Mouse (Mus musculus) spleen, postnatal 4 days (tissue): ENCODE results near the gene Prss48.
"Not testable (repeated sequence)": the region's sequence is repeated elsewhere in the genome, so short reads cannot be mapped to it uniquely, and the experiment has no call there.

Experiments
- DNase-seq, 2 experiments: peaks; one replicate each; pipeline ENCODE4 v3.0.0; 2022; ENCODE audit warnings: low spot score in 2 of 2

The Prss48 gene

DNA sequence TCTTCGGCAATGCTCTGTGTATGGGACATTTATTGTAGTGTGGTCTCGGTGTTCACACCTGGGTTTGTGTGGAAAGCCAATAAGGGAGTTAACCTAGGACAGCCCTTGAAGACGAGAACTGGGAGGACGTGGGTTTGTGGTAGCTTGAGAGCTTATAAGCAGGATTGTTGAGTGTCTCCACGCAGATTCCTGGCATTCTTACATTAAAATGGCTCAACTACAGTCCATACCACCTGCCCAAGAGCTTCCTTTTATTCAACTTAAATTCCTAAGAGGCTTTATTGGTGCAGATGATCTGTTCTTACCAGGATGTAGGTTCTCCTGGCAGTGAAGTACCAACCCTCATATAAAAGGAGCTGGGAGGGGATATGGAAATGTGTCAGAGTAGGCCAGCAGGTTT is 649 bp upstream of the Prss48 start:
- DNase-seq, result no peak

DNA sequence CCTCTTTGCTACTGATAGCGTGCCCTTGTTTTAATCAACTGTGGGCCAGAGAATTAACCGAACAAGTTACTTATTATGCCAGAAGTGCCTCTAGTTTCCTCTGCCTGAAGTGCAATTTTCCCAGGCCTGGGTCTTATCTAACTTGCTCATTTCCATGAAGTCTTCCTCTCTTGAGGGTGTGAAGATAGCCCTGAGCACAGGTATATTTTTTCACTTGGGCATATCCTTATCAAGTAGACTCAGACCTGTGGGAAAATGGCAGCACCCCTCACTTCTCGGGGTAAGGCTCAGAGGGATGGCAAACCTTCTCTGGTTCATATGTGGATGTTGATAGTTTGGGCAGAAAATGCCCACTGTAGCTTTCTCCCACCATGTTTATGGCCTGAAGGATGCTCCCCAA is 1.0 kb downstream of the Prss48 start:
- no peak for DNase-seq

DNA sequence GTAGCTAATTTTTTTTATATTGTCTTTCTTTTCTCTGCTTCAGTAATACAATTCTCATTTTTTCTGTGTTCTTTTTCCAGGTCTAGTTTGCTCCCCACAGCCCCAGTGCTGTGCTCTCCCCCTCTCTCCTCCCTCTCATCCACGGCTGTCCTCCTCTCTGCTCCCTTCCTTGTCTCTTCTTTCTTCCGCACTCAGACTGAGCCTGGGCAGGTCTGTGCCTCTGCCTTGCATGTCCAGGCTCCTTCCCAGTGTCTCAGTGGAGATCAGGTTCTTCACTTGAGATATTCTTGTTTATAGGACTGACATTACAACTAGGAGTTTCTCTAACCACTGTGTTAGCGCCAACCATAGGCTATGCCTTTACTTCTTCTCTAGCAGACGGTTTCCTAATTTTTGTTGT is 7.6 kb downstream of the Prss48 start:
- no peak for DNase-seq

DNA sequence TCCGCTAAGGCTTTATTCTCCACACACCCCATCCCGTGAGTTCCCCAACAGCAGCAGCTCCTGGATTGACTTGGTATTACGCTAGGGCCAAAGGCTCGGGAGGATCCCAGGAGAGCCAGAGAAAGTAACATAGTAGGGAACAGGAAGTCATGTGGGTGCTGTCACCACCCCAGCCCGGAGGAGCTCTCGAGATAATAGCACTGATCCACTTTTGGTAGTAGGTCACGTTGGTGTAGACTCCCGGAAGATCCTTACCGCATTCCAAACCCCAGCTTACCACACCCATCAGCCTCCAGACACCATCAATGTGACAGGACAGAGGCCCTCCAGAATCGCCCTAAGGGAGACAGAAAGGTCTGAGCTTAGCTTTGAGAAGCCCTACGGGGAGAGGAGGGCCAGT is 8.5 kb downstream of the Prss48 start:
- DNase-seq, result no peak

DNA sequence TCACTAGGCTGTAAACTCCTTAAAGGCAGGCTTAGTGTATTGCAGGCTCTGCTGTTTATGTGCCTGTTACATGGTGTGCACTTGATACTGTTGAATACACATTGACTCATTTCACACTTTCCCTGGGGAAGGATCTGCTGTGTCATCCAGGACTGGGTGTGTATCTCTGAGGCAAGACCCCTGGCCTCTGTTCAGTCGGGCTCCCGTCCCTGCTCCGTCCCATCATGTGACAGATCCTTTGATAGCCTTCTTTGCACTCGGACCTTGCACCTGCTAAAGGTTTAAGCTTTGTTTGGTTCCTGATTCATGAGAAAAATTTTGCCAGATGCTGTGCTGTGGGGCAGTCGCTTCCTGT is 10.5 kb downstream of the Prss48 start:
- DNase-seq, result no peak

DNA sequence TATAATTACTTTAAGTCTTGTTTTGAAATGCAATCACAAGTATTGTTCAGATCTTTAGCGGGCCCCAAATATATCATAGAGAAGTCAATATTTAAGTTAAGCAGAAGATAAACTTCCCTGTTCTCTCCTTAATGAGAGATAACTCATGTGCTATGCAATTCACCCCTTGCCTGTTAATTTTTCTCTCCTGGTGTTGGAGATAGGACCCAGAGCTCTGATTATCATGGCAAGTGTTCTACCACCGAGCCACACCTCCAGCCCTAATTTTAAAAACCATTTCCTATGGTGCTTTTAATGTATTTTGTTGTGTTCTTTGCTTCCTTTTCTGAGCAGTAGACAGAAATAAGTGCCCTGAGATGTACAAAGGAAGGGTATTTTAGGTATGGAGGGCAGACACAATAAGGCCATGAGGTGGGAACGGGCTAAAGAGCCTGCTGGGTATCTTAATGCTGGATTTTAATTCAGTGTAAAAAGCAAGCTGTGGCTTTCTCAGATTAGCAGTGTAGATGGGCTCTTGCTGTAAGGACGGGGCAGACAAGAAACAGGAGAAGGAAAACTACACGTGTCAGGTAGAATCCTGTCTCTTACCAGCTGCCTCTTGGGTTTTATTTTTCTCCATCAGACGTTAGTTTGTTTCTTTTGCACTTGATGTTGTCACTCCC is 11.0 kb downstream of the Prss48 start:
- no peak for DNase-seq

DNA sequence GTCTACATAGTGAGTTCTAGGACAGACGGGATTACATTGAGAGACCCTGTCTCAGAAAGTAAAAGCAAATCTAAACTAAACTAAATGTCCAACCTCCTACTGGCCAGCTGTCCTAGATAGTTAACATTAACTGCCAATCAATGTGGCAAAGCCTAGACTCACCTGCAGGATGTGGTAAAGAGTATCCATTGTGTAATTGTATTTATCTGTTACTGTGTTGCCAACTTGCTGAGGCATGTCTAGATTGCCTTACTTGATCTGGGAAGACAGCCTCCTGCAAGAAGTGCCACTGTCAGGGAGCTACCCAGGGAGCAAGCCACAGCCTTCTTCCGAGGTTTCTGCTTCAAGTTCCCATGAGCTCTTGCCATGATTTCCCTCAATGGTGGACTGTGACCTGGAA is 15.1 kb downstream of the Prss48 start:
- DNase-seq, result no peak

DNA sequence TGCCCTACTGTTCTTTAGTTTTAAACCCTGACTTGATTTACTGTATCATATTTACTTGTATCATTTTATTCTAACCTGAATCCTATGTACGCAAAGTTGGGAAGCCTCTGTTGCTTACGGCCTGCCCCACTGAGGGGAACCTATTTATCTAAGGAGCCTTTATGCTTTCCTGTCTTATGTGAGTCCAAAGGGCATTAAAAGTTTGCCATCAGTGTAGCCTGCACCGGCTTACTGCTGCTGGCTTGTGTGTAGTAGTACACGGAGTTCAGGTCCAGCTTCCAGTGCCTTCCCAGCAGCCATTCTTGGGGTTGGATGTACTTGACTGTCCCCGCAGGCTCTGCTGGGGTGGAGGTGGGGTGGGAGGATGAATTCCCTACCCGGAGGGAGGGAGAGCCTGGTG is 17.8 kb downstream of the Prss48 start:
- no peak for DNase-seq

DNA sequence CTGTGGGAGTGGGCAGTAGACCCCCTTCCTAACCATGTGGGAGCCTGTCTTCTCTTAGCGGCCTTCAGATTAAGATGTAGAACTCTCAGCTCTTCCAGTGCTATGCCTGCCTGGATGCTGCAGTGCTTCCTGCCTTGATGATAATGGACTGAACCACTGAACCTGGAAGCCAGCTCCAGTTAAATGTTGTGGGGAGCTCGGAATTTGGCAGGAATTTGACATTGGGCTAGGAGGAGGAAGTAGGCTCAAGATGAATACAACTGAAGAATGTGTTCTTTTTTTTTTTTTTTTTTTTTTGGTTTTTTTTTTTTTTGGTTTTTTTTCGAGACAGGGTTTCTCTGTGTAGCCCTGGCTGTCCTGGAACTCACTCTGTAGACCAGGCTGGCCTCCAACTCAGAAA is 20.5 kb downstream of the Prss48 start:
- DNase-seq, result not testable (repeated sequence)

DNA sequence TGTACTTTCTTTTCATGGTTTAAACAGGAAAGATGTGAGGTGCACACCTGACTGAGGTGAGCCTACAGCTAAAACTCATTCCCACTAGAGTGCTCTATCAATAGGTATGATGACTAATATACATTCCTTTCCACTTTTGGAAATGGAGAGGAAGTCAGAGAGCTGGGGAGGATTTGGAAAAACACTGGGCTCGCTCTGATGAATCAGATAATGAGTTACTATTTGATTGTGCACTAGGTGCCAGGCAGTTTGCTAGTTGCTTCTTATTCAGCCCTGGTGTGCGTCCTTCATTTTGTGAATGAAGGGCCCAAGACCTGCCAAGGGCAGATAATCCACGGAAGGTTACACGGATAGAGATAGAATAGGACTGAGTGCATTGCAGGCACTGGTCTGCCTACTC is 22.3 kb downstream of the Prss48 start:
- DNase-seq, result no peak

DNA sequence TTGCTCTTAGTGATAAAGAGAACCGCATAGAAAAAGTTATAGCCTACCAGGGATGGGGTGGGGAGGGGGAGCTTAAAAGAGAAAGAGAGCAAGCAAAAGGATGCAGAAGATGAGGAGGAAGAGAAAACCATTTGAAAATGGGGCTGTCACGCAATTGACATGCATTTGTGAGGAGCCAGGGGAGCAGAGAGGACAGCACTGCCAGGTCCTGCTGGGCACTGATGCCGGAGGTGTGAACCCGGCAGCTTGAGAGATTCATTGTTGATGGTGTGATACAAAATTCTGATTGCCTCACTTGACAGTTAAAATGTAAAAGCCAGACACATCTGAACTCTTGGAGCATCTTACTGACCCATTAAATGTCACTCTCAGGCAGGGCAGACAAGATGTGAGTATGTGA is 27.8 kb downstream of the Prss48 start:
- DNase-seq, result no peak

DNA sequence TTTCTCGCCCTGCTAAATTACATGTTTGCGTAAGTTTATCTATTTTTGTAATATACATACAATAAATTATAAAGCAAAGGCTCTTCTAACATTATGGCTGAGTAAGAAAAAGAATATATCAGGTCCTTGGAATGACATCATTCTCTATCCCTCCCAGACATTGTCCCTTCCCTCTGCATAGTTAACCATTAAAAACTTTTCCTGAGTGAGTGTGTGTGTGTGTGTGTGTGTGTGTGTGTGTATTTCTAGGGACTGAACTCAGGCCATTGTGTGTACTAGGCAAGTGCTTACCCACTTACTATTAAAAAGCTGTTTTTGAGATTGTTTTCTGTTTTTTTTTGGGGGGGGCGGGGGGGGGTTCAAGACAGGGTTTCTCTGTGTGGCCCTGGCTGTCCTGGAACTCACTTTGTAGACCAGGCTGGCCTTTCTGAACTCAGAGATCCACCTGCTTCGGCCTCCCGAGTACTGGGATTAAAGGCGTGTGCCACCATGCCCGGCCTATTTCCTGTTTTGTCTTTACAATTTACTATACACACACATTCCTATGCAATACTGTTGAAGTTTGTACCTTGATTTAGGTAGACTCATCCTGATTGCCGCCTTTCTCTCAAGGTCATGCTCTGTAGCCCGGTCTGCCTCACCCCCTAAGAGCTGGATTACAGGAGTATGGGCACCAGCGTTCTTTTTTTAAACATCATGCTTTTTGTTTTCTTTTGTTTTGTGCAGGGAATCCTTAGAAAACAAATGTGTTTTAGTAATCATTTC is 28.7 kb downstream of the Prss48 start:
- DNase-seq, result no peak

DNA sequence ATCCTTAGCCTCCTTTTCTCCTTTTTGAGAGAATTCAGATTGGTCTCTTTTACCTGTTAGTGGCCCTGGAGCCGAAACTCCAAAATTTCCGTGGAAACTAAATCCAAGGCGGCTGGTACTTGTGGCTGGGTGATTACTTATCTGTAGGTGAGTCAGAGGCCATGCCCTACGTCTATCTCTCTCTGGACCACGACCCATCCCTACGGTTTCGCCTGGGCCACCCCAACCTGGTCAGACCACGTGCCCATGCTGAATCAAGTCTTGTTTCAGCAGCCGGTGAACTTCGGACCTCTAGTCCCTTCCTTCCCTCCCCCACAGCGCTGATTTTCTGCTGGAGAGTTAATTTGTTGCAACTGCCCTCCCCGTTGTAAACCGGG is 30.7 kb downstream of the Prss48 start:
- no peak for DNase-seq

DNA sequence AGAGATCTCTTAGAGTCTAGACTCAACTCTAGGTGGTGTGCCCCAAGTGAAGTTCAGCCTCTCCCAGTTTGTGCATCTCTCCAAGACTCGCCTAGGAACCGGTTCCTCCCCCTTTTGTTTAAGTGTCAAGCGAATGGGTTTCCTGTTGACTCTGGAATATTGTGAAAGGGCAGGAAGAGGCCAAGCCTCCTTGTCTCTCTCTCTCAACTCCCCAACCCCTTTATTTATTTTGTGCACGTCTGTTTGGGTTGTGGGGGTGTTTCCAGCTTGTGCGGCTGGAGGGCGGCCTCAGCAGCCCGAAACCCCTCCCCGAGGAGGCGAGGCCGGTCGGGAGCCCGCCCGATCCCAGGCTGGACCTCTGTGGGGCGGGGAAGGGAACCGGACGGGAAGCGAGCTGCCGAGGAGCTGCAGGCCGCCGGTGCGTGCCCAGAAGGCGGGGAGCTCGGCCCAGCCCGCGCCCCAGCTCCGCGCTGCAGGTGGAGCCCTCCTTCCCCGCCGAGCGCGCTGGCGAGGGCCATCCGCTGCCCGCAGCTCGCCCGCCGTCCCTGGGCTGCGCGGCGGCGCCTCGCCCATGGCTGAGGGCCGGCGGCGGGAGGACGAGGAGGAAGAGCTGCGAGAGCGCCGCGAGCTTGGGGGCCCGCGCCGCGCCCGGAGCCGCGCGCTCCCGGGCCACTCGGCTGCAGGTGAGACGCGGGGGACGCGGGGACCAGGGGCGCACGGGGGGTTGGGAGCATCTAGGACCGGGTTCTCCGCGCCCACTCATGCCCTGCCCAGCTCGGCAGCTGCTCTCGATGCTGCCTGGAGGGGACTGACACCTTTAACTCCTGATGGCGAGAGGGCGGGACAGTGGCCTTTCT is 31.3 kb downstream of the Prss48 start, which contains the start of gene Sh3d19:
TSS of gene Sh3d19 (plus strand) at position 368 of the 857 bp plus-strand sequence.
- DNase-seq, result peak; percentile 35 to 65

DNA sequence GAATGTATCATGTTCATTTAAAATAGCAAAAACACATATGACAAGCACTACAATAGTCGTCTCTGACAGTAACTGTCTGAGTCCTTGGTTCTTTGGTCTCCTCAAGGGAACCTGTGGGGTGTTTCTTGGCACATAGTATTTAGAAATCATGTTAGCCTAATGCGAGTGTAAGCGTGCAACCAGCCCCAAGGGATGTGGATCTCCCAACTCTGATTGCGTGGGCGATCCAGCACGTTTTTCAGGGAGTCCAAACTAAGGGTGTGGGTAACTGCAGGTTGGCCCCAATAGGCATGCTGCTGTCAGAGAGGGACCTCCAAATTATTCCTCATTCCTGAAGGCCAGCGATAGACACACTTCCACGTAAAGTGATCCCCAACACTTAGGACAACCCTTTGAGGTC is 33.3 kb downstream of the Prss48 start:
- no peak for DNase-seq

DNA sequence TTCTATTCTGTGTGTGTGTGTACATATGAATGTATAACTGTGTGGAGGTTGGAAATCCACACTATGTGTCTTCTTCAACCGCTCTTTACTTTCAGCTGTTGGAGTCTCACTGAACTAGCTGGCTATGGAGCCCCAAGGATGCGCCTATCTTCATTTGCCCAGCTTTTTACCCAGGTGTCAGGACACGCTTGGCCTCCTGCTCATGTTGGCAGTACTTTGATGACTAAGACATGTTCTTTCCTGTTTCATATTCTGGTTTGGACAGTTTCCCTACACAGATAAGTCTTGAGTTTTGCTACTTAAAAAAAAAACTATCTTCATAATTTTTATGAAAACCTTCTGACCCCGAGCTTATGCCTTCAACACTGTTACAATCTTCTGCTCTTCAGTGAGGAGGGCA is 36.8 kb downstream of the Prss48 start:
- no peak for DNase-seq

DNA sequence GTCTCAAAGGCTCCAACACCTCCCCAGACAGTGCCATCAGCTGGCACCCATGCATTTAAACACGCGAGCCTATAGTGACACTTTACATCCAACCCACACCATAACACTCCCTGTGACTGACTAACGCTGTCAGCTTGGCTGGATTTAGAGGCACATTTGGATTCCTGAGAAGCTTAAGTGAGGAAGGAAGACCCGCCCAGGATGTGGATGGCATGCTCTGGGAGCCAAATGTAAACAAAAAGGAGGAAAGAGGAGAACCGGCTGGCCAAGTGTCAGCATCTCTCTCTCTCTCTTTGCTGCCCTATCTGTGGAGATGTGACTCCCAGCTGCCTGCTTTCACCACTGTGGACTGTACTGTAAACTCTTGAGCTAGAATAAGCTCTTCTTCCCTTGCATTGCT is 41.2 kb downstream of the Prss48 start:
- no peak for DNase-seq

DNA sequence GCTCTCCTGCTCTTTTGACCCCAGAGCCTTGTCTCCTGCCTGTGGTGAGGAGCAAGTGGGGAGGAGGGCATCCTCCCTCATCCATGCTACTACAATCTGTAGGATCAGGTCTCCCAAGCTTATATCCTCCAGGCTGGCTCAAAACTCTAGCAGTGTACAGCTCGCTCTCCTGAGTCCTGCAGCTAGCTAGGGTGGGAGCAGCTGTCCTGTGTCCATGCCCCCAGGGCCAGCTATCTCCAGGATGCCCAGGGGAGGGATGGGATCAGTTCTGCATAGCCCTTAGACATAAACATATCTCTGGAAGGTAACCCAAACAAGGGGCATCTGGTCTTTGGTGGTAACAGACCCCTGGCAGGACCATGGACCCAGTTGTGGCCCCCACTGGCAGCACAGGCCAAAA is 42.6 kb downstream of the Prss48 start:
- no peak for DNase-seq

DNA sequence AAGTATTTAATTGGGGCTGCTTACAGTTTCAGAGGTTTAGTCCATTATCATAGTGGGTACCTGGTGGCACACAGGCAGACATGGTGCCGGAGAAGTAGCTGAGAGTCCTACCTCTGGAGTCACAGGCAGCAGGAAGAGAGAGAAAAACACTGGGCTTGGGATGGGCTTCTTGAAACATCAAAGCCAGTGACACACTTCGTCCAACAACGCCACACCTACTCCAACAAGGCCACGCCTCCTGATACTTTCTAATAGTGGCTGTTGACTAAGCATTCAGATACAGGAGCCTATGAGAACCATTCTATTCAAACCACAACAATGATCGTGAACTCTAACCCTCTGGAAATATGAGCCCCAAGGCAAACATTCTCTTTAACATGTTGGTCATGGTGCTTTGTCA is 46.6 kb downstream of the Prss48 start:
- no peak for DNase-seq

DNA sequence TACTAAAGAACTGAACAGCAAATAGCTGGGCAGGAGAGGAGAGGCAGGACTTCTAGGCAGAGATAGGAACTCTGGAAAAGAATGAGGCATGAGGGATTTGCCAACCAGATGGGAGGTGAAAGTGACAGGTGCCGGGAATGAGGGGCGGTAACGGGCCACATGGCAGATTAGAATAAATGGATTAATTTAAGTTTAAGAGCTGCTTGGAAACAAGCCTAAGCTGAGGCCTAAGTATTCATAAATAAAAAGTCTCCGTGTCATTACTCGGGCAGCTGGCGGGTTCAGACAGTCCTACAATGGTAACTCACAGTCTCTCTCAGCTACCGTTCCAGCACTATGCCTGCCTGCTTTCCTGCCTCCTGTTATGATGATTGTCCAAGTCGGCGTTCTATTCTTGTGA is 47.0 kb downstream of the Prss48 start:
- DNase-seq, result no peak

DNA sequence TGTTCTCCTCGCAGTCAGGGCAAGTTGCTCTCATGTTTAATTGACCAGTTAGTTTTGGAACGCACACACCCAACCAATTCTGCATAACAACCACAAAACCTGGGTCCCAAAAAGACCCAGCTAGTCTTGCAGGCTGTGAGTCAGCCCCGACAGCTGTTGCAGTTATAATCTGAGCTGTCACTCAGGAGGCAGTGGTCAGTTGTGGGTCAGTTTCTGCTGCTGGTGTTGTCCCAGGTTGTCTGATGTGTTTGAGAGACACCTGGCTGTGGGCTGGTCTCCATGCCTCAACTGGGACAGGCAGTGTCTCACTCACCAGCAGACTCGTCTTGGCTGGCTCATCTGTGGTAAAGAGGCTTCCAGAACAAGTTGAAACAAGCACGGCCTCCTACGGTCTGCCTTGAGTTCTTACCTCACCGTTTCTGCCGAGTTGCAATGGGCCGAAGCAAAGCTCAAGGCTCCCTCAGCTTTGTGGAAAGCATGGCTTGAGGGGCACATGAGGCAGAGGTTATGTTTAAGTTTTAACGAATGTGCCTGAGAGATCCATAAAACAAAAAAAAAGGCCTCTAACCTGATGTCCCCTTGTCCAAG is 49.5 kb downstream of the Prss48 start:
- DNase-seq, result no peak

DNA sequence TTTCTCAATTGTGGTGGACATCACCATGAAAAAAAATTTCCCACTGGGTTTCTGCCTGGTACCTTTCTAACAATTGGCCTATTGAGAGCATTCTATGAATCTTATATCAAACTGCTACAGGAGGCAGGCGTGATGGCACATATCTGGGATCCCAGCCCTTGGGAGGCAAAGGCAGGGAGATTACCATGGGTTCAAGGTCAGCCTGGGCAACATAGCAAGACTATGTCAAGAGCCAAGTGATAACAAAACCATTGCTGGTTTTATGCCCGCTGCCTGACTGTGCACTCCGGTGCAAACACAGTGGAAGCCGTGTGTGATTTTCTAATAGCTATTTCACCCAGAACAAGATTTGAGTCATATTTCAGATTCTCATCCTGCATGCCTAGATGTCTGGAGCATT is 51.4 kb downstream of the Prss48 start:
- DNase-seq, result no peak
